Mouse (Mus musculus) cerebellum, adult 9-11 months (tissue): Measurements from ENCODE around the gene Gm5862.
"Not testable (repeated sequence)": the region's sequence is repeated elsewhere in the genome, so short reads cannot be mapped to it uniquely, and the experiment has no call there.

Experiments
- DNase-seq: peaks from one replicate; pipeline ENCODE4 v3.0.0; 2022

The Gm5862 gene

GRCm38 (mm10) chr5:26022816-26023215 lies at the start of gene Gm5862:
Gene Gm5862, minus strand, starts transcription at chr5:26022916.
- not testable (repeated sequence) for DNase-seq

- no peak for DNase-seq
Observed at GRCm38 (mm10) chr5:26070716-26071115, 48.0 kb upstream of the Gm5862 start.

GRCm38 (mm10) chr5:26058481-26058880 lies 35.8 kb upstream of the Gm5862 start, which contains the start of gene Gm7347:
Gene Gm7347, minus strand, starts transcription at chr5:26058581.
- DNase-seq = not testable (repeated sequence)

GRCm38 (mm10) chr5:26039458-26039857 lies 16.7 kb upstream of the Gm5862 start, which contains the start of gene Speer4a:
Gene Speer4a, minus strand, starts transcription at chr5:26039558.
- DNase-seq = not testable (repeated sequence)

GRCm38 (mm10) chr5:26007697-26008096 lies 15.0 kb downstream of the Gm5862 start:
- DNase-seq = peak; percentile 3

- peak; percentile 42 for DNase-seq
Observed at GRCm38 (mm10) chr5:26006937-26007695, 15.6 kb downstream of the Gm5862 start.

GRCm38 (mm10) chr5:26004698-26005097 lies 18.0 kb downstream of the Gm5862 start, which contains the start of gene Gm1979:
Gene Gm1979, minus strand, starts transcription at chr5:26004798.
- DNase-seq = not testable (repeated sequence)

GRCm38 (mm10) chr5:25988550-25988949 lies 34.2 kb downstream of the Gm5862 start, which contains the start of gene Gm21698:
Gene Gm21698, minus strand, starts transcription at chr5:25988650.
- not testable (repeated sequence) for DNase-seq

GRCm38 (mm10) chr5:25972563-25972962 lies 50.2 kb downstream of the Gm5862 start, which contains the start of gene Gm21680:
Gene Gm21680, minus strand, starts transcription at chr5:25972663.
- not testable (repeated sequence) for DNase-seq
